Mouse (Mus musculus) heart, embryonic 16.5 days (tissue): ENCODE results near the gene Gm3248. TPM values are rescaled to one million over a fixed set of nuclear protein-coding genes. Genes with fewer than 3 reads are reported as not detected.
"Not testable (repeated sequence)": the region's sequence is repeated elsewhere in the genome, so short reads cannot be mapped to it uniquely, and the experiment has no call there.

Source experiments
- ATAC-seq: fragments of 200-750 bp; cut with Nextera tagmentation; replicated peaks from 2 replicates; pipeline ENCODE4 v1.8.0; 2017; ENCODE audit warnings: moderate number of reproducible peaks; ENCODE audit not compliant: insufficient read depth, low FRiP score; ENCODE audit errors: extremely low read depth
- H3K27ac ChIP-seq: fragments of 300-500 bp; sonication (generic); 2 replicates; pipeline ENCODE4 v1.5.1; 2014; ENCODE audit warnings: mild to moderate bottlenecking, low read length, control low read depth, moderate library complexity
- H3K27me3 ChIP-seq: fragments of 300-500 bp; sonication (generic); 2 replicates; pipeline ENCODE4 v1.6.1; 2014; ENCODE audit warnings: low read length, mixed read lengths; ENCODE audit not compliant: control insufficient read depth, insufficient read depth
- H3K36me3 ChIP-seq: fragments of 300-500 bp; sonication (generic); 2 replicates; pipeline ENCODE4 v1.6.1; 2014; ENCODE audit not compliant: control insufficient read depth, insufficient read depth
- H3K4me1 ChIP-seq: fragments of 300-500 bp; sonication (generic); 2 replicates; pipeline ENCODE4 v1.6.1; 2014; ENCODE audit warnings: low read length, mixed read lengths; ENCODE audit not compliant: control insufficient read depth, insufficient read depth
- H3K4me2 ChIP-seq: fragments of 300-500 bp; sonication (generic); 2 replicates; pipeline ENCODE4 v1.6.1; 2014; ENCODE audit warnings: low read depth, mild to moderate bottlenecking, control low read depth, low read length
- H3K4me3 ChIP-seq: fragments of 300-500 bp; sonication (generic); 2 replicates; pipeline ENCODE4 v1.5.1; 2014; ENCODE audit warnings: mild to moderate bottlenecking, control low read depth, low read length
- H3K9ac ChIP-seq: fragments of 300-500 bp; sonication (generic); 2 replicates; pipeline ENCODE4 v1.6.1; 2014; ENCODE audit warnings: low read length, control low read depth
- H3K9me3 ChIP-seq: fragments of 300-500 bp; sonication (generic); replicated peaks from 2 replicates; pipeline ENCODE4 v1.6.1; 2016; ENCODE audit warnings: low read length; ENCODE audit not compliant: control insufficient read depth
- WGBS: fragments of 180-500 bp; shearing (Covaris S2); extraction: QIAGEN DNeasy Blood & Tissue Kit; methylation state at CpG from one replicate; pipeline ENCODE4 v1.1.7; 2014; 5-methylcytosine and 5-hydroxymethylcytosine counted together
- polyA plus RNA-seq: library from polyadenylated mRNA; unstranded; fragments of >200 nt; fragmentation: Nextera tagmentation; extraction: Ambion mirVana; gene quantifications from 2 replicates; pipeline ENCODE4 v1.2.1, GENCODE M21; 2015

The Gm3248 gene
- polyA plus RNA-seq, result 0.21 and 0.30 TPM in 2 replicates

GRCm38 (mm10) chr14:5961635-5962034, at the start of gene Gm3248:
Gene Gm3248, minus strand, starts transcription at chr14:5961745.
- ATAC-seq, H3K27ac ChIP-seq, H3K9me3 ChIP-seq, H3K27me3 ChIP-seq, H3K36me3 ChIP-seq, H3K4me1 ChIP-seq: not testable (repeated sequence)
- 4% methylated on average over 13 of the region's 23 CpGs for WGBS
- Histone ChIP-seq H3K4me3 (peak within 1 kb of the TSS; percentile 52), H3K9ac (peak within 1 kb of the TSS; percentile 64), H3K4me2 (peak within 1 kb of the TSS; percentile 77)

GRCm38 (mm10) chr14:5987136-5987535, 25.6 kb upstream of the Gm3248 start:
- H3K9me3 ChIP-seq, H3K4me1 ChIP-seq, H3K36me3 ChIP-seq, H3K4me2 ChIP-seq, H3K4me3 ChIP-seq, ATAC-seq, H3K9ac ChIP-seq, H3K27ac ChIP-seq, H3K27me3 ChIP-seq: not testable (repeated sequence)
- WGBS, result 69% methylated on average over 5 of the region's 7 CpGs

GRCm38 (mm10) chr14:5979037-5979436, 17.5 kb upstream of the Gm3248 start, which contains the start of gene Gm3453:
Gene Gm3453, minus strand, starts transcription at chr14:5979137.
- ATAC-seq, H3K27ac ChIP-seq, H3K4me2 ChIP-seq, H3K4me3 ChIP-seq, H3K36me3 ChIP-seq, H3K9ac ChIP-seq, H3K9me3 ChIP-seq, H3K4me1 ChIP-seq, H3K27me3 ChIP-seq: not testable (repeated sequence)
- WGBS, result 53% methylated on average over 2 of the region's 2 CpGs

GRCm38 (mm10) chr14:5962441-5962840, 896 bp upstream of the Gm3248 start:
- H3K9me3 ChIP-seq, H3K4me2 ChIP-seq, H3K27me3 ChIP-seq, H3K4me3 ChIP-seq, H3K27ac ChIP-seq, H3K36me3 ChIP-seq, H3K9ac ChIP-seq, ATAC-seq, H3K4me1 ChIP-seq: not testable (repeated sequence)
- 45% methylated on average over 4 of the region's 4 CpGs for WGBS

GRCm38 (mm10) chr14:5961102-5961501, 443 bp downstream of the Gm3248 start:
- Histone ChIP-seq H3K4me2 (peak overlapping the region; percentile 77), H3K4me3 (peak overlapping the region; percentile 52), H3K9ac (peak overlapping the region; percentile 64)
- 3% methylated on average over 23 of the region's 24 CpGs for WGBS
- not testable (repeated sequence) for H3K27me3 ChIP-seq, ATAC-seq, H3K27ac ChIP-seq, H3K9me3 ChIP-seq, H3K4me1 ChIP-seq, H3K36me3 ChIP-seq

GRCm38 (mm10) chr14:5960479-5960878, 1.1 kb downstream of the Gm3248 start:
- H3K27ac ChIP-seq, H3K36me3 ChIP-seq, H3K9ac ChIP-seq, H3K4me1 ChIP-seq, H3K9me3 ChIP-seq, H3K27me3 ChIP-seq, ATAC-seq, H3K4me3 ChIP-seq, H3K4me2 ChIP-seq: not testable (repeated sequence)
- WGBS, result 0% methylated on average over 3 of the region's 10 CpGs

- H3K9me3 ChIP-seq, H3K27me3 ChIP-seq, H3K4me1 ChIP-seq, H3K4me2 ChIP-seq, H3K4me3 ChIP-seq, H3K27ac ChIP-seq, H3K36me3 ChIP-seq, ATAC-seq, H3K9ac ChIP-seq: not testable (repeated sequence)
- WGBS, result 62% methylated on average over 7 of the region's 7 CpGs
Observed at GRCm38 (mm10) chr14:5923276-5923675, 38.3 kb downstream of the Gm3248 start.

- H3K27ac ChIP-seq, H3K9ac ChIP-seq, H3K4me2 ChIP-seq, H3K27me3 ChIP-seq, H3K4me3 ChIP-seq, ATAC-seq, H3K9me3 ChIP-seq, H3K36me3 ChIP-seq, H3K4me1 ChIP-seq: not testable (repeated sequence)
- 78% methylated on average over 4 of the region's 4 CpGs for WGBS
Observed at GRCm38 (mm10) chr14:5918330-5918942, 43.1 kb downstream of the Gm3248 start.

- not testable (repeated sequence) for ATAC-seq, H3K4me3 ChIP-seq, H3K4me1 ChIP-seq, H3K4me2 ChIP-seq, H3K9ac ChIP-seq, H3K9me3 ChIP-seq, H3K27ac ChIP-seq, H3K36me3 ChIP-seq, H3K27me3 ChIP-seq
- 73% methylated on average over 2 of the region's 2 CpGs for WGBS
Observed at GRCm38 (mm10) chr14:5913701-5914100, 47.8 kb downstream of the Gm3248 start.
